9 mouse cellular contexts compared by ENCODE assay signal in genomic region chr19:46511263-46511662, GRCm38 (mm10). TPM values are rescaled to one million over a fixed set of nuclear protein-coding genes. Genes with fewer than 3 reads are reported as not detected.
DNase-seq lines count a peak whose midpoint lies in the region; ATAC-seq and TF ChIP-seq lines count a peak whose summit lies in the region.
"Had no signal": no experiment of that assay in that cellular context is flagged by ENCODE, and none has a peak within 500 bp of the region (broad histone marks: within the 10 kb centered on the region; RNA-seq: fewer than 3 reads in every experiment).

No protein-coding gene starts in this region.

- peaks cover 33 to 54% of the 10 kb centered on the region in 2 experiments for H3K4me1 ChIP-seq in heart, embryonic 14.5 days (ENCODE audit: control insufficient read depth in 2 of 2, insufficient read depth in 2 of 2, low read length in 2 of 2)
- peaks cover 53% of the 10 kb centered on the region for H3K4me1 ChIP-seq in lung, embryonic 16.5 days (replicated peaks; ENCODE audit: control insufficient read depth, insufficient read depth, low read length)
- H3K4me1 ChIP-seq in midbrain, postnatal 0 days (ENCODE audit: insufficient read depth, low read length), result peaks cover 19% of the 10 kb centered on the region

- H3K36me3 ChIP-seq in heart, embryonic 14.5 days (ENCODE audit: control insufficient read depth, insufficient read depth, low read length), result peaks cover 93% of the 10 kb centered on the region
- H3K36me3 ChIP-seq in lung, embryonic 16.5 days (ENCODE audit: control insufficient read depth, insufficient read depth, low read length), result peaks cover 58% of the 10 kb centered on the region
- peaks cover 39% of the 10 kb centered on the region for H3K36me3 ChIP-seq in midbrain, postnatal 0 days (ENCODE audit: insufficient read depth, low read length)

- H3K27ac ChIP-seq in heart, embryonic 14.5 days (replicated peaks in 1 of 2; ENCODE audit: control insufficient read depth in 1 of 2, insufficient read depth in 1 of 2, low read depth in 2 of 2, low read length in 2 of 2), result peak overlapping the region; percentile 44 to 62
- H3K27ac ChIP-seq in lung, embryonic 16.5 days (ENCODE audit: low read length), result peak overlapping the region; percentile 75
- no peak overlapping the region for H3K27ac ChIP-seq in midbrain, postnatal 0 days (ENCODE audit: low read depth, low read length)
- H3K27ac ChIP-seq: midbrain, embryonic 12.5 days had no signal

- no peak overlapping the region for H3K4me2 ChIP-seq in heart, embryonic 14.5 days (ENCODE audit: low read length)
- H3K4me2 ChIP-seq in lung, embryonic 16.5 days (ENCODE audit: low read depth, low read length), result no peak overlapping the region
- H3K4me2 ChIP-seq in midbrain, postnatal 0 days (ENCODE audit: low read depth, low read length, poor library complexity, severe bottlenecking), result no peak overlapping the region
- H3K4me2 ChIP-seq: midbrain, embryonic 12.5 days had no signal

- DNase-seq in gastrocnemius, postnatal 14 days, result peak; percentile 10
- no peak for DNase-seq in gastrocnemius, postnatal 25 days
- no peak for DNase-seq in midbrain, postnatal 0 days (ENCODE audit: low spot score)
- DNase-seq in urinary bladder, postnatal 25 days (ENCODE audit: low spot score), result no peak
- DNase-seq in layer of hippocampus, adult 11-12 months (ENCODE audit: low spot score), result no peak

- H3K4me3 ChIP-seq in heart, embryonic 14.5 days (ENCODE audit: control insufficient read depth in 1 of 2, insufficient read depth in 1 of 2, low read depth in 1 of 2, low read length in 2 of 2), result no peak overlapping the region
- no peak overlapping the region for H3K4me3 ChIP-seq in lung, embryonic 16.5 days (ENCODE audit: low read length)
- H3K4me3 ChIP-seq in midbrain, postnatal 0 days (ENCODE audit: low read depth, low read length), result no peak overlapping the region
- H3K4me3 ChIP-seq: midbrain, embryonic 12.5 days had no signal

- no peak overlapping the region for H3K9ac ChIP-seq in heart, embryonic 14.5 days (ENCODE audit: low read length)
- H3K9ac ChIP-seq in lung, embryonic 16.5 days (ENCODE audit: low read length), result no peak overlapping the region; the same call in 1 of the 2 replicates
- H3K9ac ChIP-seq in midbrain, postnatal 0 days (replicated peaks; ENCODE audit: low read length, poor library complexity, severe bottlenecking), result no peak overlapping the region
- H3K9ac ChIP-seq: midbrain, embryonic 12.5 days had no signal

- H3K9me3 ChIP-seq in heart, embryonic 14.5 days (ENCODE audit: control insufficient read depth, low read length), result no peaks in the 10 kb centered on the region
- no peaks in the 10 kb centered on the region for H3K9me3 ChIP-seq in lung, embryonic 16.5 days (ENCODE audit: control insufficient read depth, low read length)
- no peaks in the 10 kb centered on the region for H3K9me3 ChIP-seq in midbrain, postnatal 0 days (ENCODE audit: low read length)
- H3K9me3 ChIP-seq: midbrain, embryonic 12.5 days had no signal

- no peak for TF ChIP-seq CTCF in midbrain, postnatal 0 days (IDR thresholded peaks at IDR 0.05)

- intact Hi-C loops in gastrocnemius, postnatal 14 days (cut with DNase I; ENCODE audit: low total_unique reads), result no loop called here

- no peaks in the 10 kb centered on the region for H3K27me3 ChIP-seq in heart, embryonic 14.5 days (ENCODE audit: control insufficient read depth, insufficient read depth, low read length)
- H3K27me3 ChIP-seq in lung, embryonic 16.5 days (ENCODE audit: control insufficient read depth, insufficient read depth, low read depth, low read length), result no peaks in the 10 kb centered on the region
- H3K27me3 ChIP-seq in midbrain, postnatal 0 days (ENCODE audit: insufficient read depth, low read length), result no peaks in the 10 kb centered on the region
- H3K27me3 ChIP-seq: midbrain, embryonic 12.5 days had no signal

- WGBS in heart, embryonic 14.5 days, result 68% methylated on average over 10 of the region's 10 CpGs
- WGBS in lung, embryonic 16.5 days, result 56% methylated on average over 10 of the region's 10 CpGs
- WGBS in midbrain, postnatal 0 days, result 81% methylated on average over 10 of the region's 10 CpGs

- ATAC-seq in CD4-positive, CD25-positive, alpha-beta regulatory T cell, adult 4 months, result peak; percentile 82
- 0 out of 2 replicates have a peak, but pooled peaks have one; percentile 15 for ATAC-seq in heart, embryonic 14.5 days (ENCODE audit: insufficient number of reproducible peaks, insufficient read depth, low FRiP score, low read depth)
- peak; percentile 20; the same call in 1 of the 2 replicates for ATAC-seq in lung, embryonic 16.5 days (ENCODE audit: low read depth)
- no peak for ATAC-seq in midbrain, postnatal 0 days (ENCODE audit: low FRiP score)

RNA-seq across cellular contexts. Expression of gene Trim8, which starts 9.8 kb away (rescaled TPM):
- 10 to 100 TPM; 20.1 to 23.1 TPM for total RNA-seq in gastrocnemius, postnatal 14 days (2021)
- 10 to 100 TPM; 19.1 to 20.6 TPM for total RNA-seq in gastrocnemius, postnatal 25 days (2021)
- 10 to 100 TPM; 16.3 to 21.5 TPM for polyA plus RNA-seq in CD4-positive, CD25-positive, alpha-beta regulatory T cell, adult 4 months (2017; shearing (Covaris generic))
- 23.4 TPM in 2 replicates for polyA plus RNA-seq in heart, embryonic 14.5 days (2014; fragmentation: Nextera tagmentation; extraction: Ambion mirVana)
- polyA plus RNA-seq in lung, embryonic 16.5 days (2015; fragmentation: Nextera tagmentation; extraction: Ambion mirVana), result 22.4 and 24.9 TPM in 2 replicates
- 96.6 and 103 TPM in 2 replicates for total RNA-seq in midbrain, postnatal 0 days (2014; rRNA removed)
- 27.8 and 30.4 TPM in 2 replicates for polyA plus RNA-seq in midbrain, postnatal 0 days (2015; fragmentation: Nextera tagmentation; extraction: Ambion mirVana)
